Mouse (Mus musculus): ENCODE measurements around the gene Cox11. TPM values are rescaled to one million over a fixed set of nuclear protein-coding genes. Genes with fewer than 3 reads are reported as not detected.

The Cox11 gene
- total RNA-seq, 1 experiment from 2014 or later: 25.7 TPM

Other genes with a start within 250 kb of the Cox11 start
- 17.9 and 22.8 TPM in 2 replicates for gene Hlf, start 247.3 kb upstream of the Cox11 start, total RNA-seq (2021)
- 11.8 and 12.9 TPM in 2 replicates for gene Stxbp4, start 89 bp upstream of the Cox11 start, total RNA-seq (2021)
- 71.5 and 72.6 TPM in 2 replicates for gene Tom1l1, start 50.2 kb downstream of the Cox11 start, total RNA-seq (2021)